Mouse (Mus musculus) olfactory bulb, adult 2 months (tissue): ENCODE measurements around the gene Cpn2.

ENCODE experiments used
- CTCF ChIP-seq: fragments of 200-500 bp; IDR thresholded peaks from 2 replicates; pipeline ENCODE4 v1.5.1; 2012; ENCODE audit warnings: low read depth, mild to moderate bottlenecking, low read length, moderate library complexity; ENCODE audit not compliant: insufficient read depth
- POLR2A ChIP-seq: fragments of 200-500 bp; IDR thresholded peaks from 2 replicates; pipeline ENCODE4 v1.6.1; 2012; ENCODE audit warnings: mild to moderate bottlenecking, low read depth, low read length, moderate library complexity; ENCODE audit not compliant: insufficient read depth

GRCm38 (mm10) chr16:30253900-30254299, 13.4 kb downstream of the Cpn2 start:
- TF ChIP-seq POLR2A (no peak), CTCF (no peak)
